Mouse (Mus musculus) heart, embryonic 13.5 days (tissue): ENCODE results near the gene Cyp19a1. TPM values are rescaled to one million over a fixed set of nuclear protein-coding genes. Genes with fewer than 3 reads are reported as not detected.

Experiments
- ATAC-seq: fragments of 200-750 bp; cut with Nextera tagmentation; 2 replicates; pipeline ENCODE4 v1.8.0; 2017; ENCODE audit warnings: moderate TSS enrichment; ENCODE audit not compliant: insufficient number of reproducible peaks, low FRiP score, low TSS enrichment; ENCODE audit errors: extremely low read depth
- H3K27ac ChIP-seq: fragments of 300-500 bp; sonication (generic); replicated peaks from 2 replicates; pipeline ENCODE4 v1.5.1; 2015; ENCODE audit warnings: moderate library complexity, mild to moderate bottlenecking, inconsistent platforms
- H3K27me3 ChIP-seq: fragments of 300-500 bp; sonication (generic); replicated peaks from 2 replicates; pipeline ENCODE4 v1.6.1; 2015; ENCODE audit warnings: mild to moderate bottlenecking, inconsistent platforms
- H3K36me3 ChIP-seq: fragments of 300-500 bp; sonication (generic); 2 replicates; pipeline ENCODE4 v1.6.1; 2015; ENCODE audit warnings: mild to moderate bottlenecking, inconsistent platforms
- H3K4me1 ChIP-seq: fragments of 300-500 bp; sonication (generic); 2 replicates; pipeline ENCODE4 v1.6.1; 2015; ENCODE audit warnings: inconsistent platforms
- H3K4me2 ChIP-seq: fragments of 300-500 bp; sonication (generic); 2 replicates; pipeline ENCODE4 v1.6.1; 2015; ENCODE audit warnings: inconsistent platforms, mild to moderate bottlenecking, moderate library complexity
- H3K4me3 ChIP-seq: fragments of 300-500 bp; sonication (generic); 2 replicates; pipeline ENCODE4 v1.5.1; 2015; ENCODE audit warnings: moderate library complexity, mild to moderate bottlenecking, inconsistent platforms
- H3K9ac ChIP-seq: fragments of 300-500 bp; sonication (generic); 2 replicates; pipeline ENCODE4 v1.6.1; 2015; ENCODE audit warnings: inconsistent platforms, mild to moderate bottlenecking, moderate library complexity
- H3K9me3 ChIP-seq: fragments of 300-500 bp; sonication (generic); 2 replicates; pipeline ENCODE4 v1.6.1; 2016; ENCODE audit warnings: inconsistent platforms
- WGBS: fragments of 180-500 bp; shearing (Covaris S2); methylation state at CpG from one replicate; pipeline ENCODE4 v1.1.7; 2015; ENCODE audit warnings: mixed read lengths; 5-methylcytosine and 5-hydroxymethylcytosine counted together
- polyA plus RNA-seq: library from polyadenylated mRNA; unstranded; fragments of >200 nt; fragmentation: Nextera tagmentation; extraction: Ambion mirVana; gene quantifications from 2 replicates; pipeline ENCODE4 v1.2.1, GENCODE M21; 2015

The Cyp19a1 gene
- polyA plus RNA-seq = not detected in 2 replicates

DNA sequence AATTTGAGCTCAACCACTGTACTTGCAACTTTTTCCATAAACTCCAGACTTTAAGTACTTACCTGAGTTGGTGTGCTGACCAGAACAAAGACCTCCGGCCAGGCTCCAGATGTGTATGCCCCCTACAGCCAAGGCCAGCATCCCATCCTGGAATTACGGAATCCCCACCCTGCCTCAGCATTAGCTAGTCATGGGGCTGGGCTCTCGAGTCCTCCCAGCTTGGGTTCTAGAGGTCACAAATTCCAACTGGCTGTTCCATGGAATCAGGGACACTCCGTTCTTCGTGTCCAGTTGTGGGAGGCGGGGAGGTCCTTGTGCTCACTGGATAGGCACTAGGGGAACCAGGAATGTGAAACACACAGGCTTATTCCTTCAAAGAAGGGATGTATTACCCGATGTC, at the start of gene Cyp19a1:
Gene Cyp19a1, minus strand, starts transcription at position 101 of the 400 bp plus-strand sequence.
- Histone ChIP-seq H3K9ac (no peak within 1 kb of the TSS), H3K4me3 (no peak within 1 kb of the TSS), H3K36me3 (no peaks in the 10 kb centered on the region), H3K27ac (no peak within 1 kb of the TSS), H3K27me3 (no peaks in the 10 kb centered on the region), H3K4me1 (no peaks in the 10 kb centered on the region), H3K9me3 (no peaks in the 10 kb centered on the region), H3K4me2 (no peak within 1 kb of the TSS)
- ATAC-seq = no peak
- WGBS = 75% methylated on average over 7 of the region's 7 CpGs

DNA sequence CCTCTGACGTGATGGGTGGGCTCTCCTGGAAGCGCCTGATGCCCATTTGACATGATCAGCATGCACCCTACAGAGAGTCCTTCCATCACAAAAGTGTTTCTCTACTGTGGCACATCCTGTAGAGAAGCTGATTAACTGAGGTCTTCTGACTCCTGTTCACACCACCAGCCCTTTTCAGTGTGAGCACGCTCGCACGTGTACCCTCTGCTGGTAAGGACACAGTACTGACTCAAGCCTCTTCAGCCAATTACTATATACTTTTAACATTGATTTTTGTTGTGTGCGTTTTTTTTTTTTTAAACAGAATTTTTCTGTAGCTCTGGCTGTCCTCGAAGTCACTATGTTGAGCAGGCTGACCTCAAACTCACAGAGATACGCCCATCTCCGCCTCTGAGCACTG, 48.5 kb upstream of the Cyp19a1 start:
- Histone ChIP-seq H3K36me3 (no peaks in the 10 kb centered on the region), H3K9ac (no peak overlapping the region), H3K27ac (no peak overlapping the region), H3K4me3 (no peak overlapping the region), H3K9me3 (no peaks in the 10 kb centered on the region), H3K4me1 (no peaks in the 10 kb centered on the region), H3K4me2 (no peak overlapping the region), H3K27me3 (0 out of 2 replicates have a peak, but pooled peaks cover 5% of the 10 kb centered on the region)
- 56% methylated on average over 9 of the region's 9 CpGs for WGBS
- no peak for ATAC-seq

DNA sequence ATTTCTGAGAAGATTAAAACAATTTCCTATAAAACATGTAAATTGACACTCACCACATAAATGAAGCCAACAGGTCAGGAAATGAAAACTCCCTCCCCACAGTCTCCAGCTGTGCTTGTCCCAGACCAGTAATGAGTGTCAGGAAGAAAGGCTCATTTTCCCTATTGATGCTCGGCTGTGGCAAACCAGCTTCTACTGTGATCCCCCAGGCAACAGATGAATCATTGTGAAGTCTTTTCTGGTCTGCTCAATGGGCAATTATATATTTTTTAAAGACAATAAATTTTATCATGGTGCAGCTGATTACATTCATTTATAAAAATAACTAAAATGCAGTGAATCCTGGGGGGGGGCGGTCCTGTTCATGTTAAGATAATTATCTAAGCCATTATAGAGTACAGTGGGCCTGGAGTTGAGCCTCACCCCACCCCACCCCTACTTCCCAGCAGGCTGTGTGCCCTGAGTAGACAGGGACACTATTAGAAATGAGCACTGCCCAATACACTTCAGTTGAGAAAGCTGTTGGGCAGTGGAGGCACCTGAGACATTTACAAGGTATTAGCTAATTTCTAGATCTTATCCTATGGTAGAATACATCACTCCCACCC, 40.9 kb upstream of the Cyp19a1 start:
- 66% methylated on average over 2 of the region's 2 CpGs for WGBS

DNA sequence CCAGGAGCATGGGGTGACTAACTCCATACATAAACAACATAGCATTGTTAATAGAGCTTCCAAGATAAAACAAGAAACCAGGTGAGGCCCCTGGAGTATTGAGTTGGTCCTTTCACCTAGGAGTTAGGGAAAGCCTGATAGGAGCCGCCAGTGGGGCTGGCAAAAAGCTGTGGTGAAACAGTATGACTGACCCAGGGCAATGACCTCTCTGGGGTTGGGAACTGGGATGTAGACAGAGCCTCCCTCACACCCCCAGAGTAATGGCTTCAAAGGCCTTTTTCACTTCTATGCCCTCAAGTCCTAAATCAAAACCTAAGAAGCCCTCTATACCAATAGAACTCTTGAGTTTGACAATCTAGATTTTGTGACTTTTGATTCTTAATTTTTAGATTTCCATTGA, 40.3 kb upstream of the Cyp19a1 start:
- 58% methylated on average over 1 of the region's 1 CpGs for WGBS
- no peak for ATAC-seq
- no peak overlapping the region for H3K9ac ChIP-seq
- no peak overlapping the region for H3K4me3 ChIP-seq
- H3K4me1 ChIP-seq = no peaks in the 10 kb centered on the region
- no peak overlapping the region for H3K27ac ChIP-seq
- no peaks in the 10 kb centered on the region for H3K9me3 ChIP-seq
- H3K36me3 ChIP-seq = no peaks in the 10 kb centered on the region
- H3K27me3 ChIP-seq = no peaks in the 10 kb centered on the region
- no peak overlapping the region for H3K4me2 ChIP-seq

More for the DNA sequence above, 40.9 kb upstream of the Cyp19a1 start:
- Histone ChIP-seq H3K4me1 (no peaks in the 10 kb centered on the region), H3K9me3 (no peaks in the 10 kb centered on the region), H3K4me2 (no peak overlapping the region), H3K9ac (no peak overlapping the region), H3K27me3 (no peaks in the 10 kb centered on the region), H3K27ac (no peak overlapping the region), H3K36me3 (no peaks in the 10 kb centered on the region), H3K4me3 (no peak overlapping the region)
- no peak for ATAC-seq

DNA sequence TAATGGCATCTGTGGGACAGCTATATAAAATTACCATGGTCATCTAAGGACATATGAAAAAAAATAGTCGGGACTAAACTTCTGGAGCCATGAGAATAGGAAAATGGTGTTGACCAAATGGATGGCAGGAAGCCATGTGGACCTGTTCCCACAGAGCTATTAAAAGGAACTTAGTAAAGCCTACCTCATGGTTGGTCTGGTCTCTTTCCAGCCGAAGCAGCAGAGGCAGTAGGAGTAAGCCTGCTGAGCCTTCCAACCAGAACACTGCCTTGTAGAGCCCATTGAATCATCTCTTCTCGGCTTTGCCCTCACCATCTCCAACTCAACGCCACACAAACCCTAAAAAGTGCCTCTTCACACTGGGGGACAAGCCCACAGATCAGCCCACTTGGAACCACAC, 33.3 kb upstream of the Cyp19a1 start:
- Histone ChIP-seq H3K4me2 (no peak overlapping the region), H3K9ac (no peak overlapping the region), H3K9me3 (no peaks in the 10 kb centered on the region), H3K4me1 (no peaks in the 10 kb centered on the region), H3K36me3 (no peaks in the 10 kb centered on the region), H3K27me3 (no peaks in the 10 kb centered on the region), H3K27ac (no peak overlapping the region), H3K4me3 (no peak overlapping the region)
- WGBS = 69% methylated on average over 4 of the region's 4 CpGs
- ATAC-seq = no peak

DNA sequence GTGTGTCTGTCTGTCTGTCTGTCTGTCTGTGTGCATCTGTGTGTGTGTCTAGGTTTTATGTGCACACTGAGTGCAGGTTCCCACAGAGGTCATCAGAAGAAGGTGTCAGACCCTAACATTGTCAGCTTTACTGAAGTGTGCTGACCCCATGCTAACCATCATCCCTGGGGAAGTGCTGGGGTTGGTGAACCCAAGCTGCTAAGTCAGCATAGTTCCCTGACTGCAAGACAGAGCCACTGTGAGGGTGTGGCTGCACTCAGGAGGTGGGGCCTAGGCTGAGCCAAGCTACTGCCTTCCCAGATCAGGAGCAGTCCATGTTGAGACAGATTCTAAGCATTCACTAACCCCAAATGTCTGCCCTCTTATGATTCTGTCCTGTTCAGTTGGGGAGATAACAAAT, 31.9 kb upstream of the Cyp19a1 start:
- H3K27ac ChIP-seq = no peak overlapping the region
- no peaks in the 10 kb centered on the region for H3K9me3 ChIP-seq
- no peak for ATAC-seq
- H3K27me3 ChIP-seq = no peaks in the 10 kb centered on the region
- no peak overlapping the region for H3K9ac ChIP-seq
- no peak overlapping the region for H3K4me2 ChIP-seq
- no peaks in the 10 kb centered on the region for H3K4me1 ChIP-seq
- no peak overlapping the region for H3K4me3 ChIP-seq
- no peaks in the 10 kb centered on the region for H3K36me3 ChIP-seq

DNA sequence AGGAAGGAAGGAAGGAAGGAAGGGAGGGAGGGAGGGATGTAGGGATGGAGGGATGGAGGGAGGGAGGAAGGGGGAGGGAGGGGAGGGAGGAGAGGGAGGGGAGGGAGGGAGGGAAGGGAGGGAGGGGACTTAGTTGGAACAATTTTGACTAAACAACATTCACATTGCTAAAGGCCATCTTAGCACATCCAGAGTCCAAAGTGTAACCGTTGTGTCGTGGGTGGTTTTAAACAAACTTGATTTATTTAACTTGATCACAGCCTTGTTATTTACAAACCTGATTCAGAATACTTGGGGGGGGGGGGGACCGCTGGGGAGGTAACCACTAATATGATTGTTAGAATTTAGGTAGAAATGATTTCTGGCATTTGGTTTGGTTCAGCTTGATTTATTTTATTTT, 31.5 kb upstream of the Cyp19a1 start:
- no peak overlapping the region for H3K27ac ChIP-seq
- no peaks in the 10 kb centered on the region for H3K36me3 ChIP-seq
- no peak overlapping the region for H3K9ac ChIP-seq
- H3K4me2 ChIP-seq = no peak overlapping the region
- no peak for ATAC-seq
- WGBS = 76% methylated on average over 3 of the region's 3 CpGs
- H3K4me1 ChIP-seq = no peaks in the 10 kb centered on the region
- no peaks in the 10 kb centered on the region for H3K9me3 ChIP-seq
- no peak overlapping the region for H3K4me3 ChIP-seq
- H3K27me3 ChIP-seq = no peaks in the 10 kb centered on the region

DNA sequence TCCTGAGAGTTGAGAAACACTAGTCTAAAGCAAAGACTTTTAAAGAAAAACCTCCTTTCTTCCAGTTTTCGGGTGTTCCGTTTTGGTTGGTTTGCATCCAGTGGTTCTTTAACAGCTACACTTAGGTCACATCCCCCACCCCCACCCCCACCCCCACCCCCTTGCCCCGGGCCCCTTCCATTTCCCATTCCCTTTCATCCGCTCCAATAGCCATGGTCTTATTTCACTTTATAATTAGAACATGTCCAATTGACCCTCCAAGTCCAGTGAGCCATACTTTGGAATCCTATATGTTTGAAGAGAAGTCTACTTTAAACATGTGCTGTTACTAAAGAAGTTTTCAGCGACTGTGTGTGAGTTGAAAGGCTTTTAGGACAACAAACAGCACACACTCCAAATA, 19.9 kb upstream of the Cyp19a1 start:
- H3K9me3 ChIP-seq = no peaks in the 10 kb centered on the region
- H3K4me2 ChIP-seq = no peak overlapping the region
- no peak overlapping the region for H3K27ac ChIP-seq
- no peak overlapping the region for H3K4me3 ChIP-seq
- no peak for ATAC-seq
- H3K36me3 ChIP-seq = no peaks in the 10 kb centered on the region
- peaks cover 57% of the 10 kb centered on the region for H3K27me3 ChIP-seq
- peaks cover 5% of the 10 kb centered on the region for H3K4me1 ChIP-seq
- WGBS = 62% methylated on average over 5 of the region's 5 CpGs
- H3K9ac ChIP-seq = no peak overlapping the region

DNA sequence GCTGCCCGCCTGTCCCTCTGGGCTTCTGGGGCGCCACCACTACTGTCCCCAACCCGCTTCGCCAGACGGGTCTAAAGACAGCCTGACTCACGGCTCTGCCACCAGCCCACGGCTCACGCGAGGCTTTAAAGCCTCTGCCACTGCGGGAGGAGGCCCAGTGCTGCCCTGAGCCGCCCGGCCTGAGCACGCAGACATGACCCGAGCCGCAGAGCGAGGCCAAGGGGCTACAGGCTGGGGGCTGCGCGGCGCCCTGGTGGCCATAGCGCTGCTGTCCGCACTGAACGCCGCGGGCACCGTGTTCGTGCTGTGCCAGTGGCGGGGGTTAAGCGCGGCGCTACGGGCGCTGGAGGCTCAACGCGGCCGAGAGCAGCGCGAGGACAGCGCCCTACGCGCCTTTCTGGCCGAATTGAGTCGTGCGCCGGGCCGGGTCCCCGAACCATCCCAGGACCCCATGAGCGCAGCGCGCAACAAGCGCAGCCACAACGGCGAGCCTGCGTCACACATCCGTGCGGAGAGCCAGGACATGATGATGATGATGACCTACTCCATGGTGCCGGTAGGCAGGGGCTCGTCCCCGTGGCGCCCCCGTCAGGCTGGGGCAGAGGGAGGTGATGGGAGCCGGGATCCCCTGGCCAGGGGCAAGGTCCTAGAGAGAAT, 18.5 kb upstream of the Cyp19a1 start, which contains the start of gene Gldn:
Gene Gldn, plus strand, starts transcription at position 156 of the 657 bp plus-strand sequence.
- ATAC-seq = no peak
- Histone ChIP-seq H3K4me1 (peaks cover 5% of the 10 kb centered on the region), H3K27ac (no peak within 1 kb of the TSS), H3K9ac (no peak within 1 kb of the TSS), H3K27me3 (peaks cover 57% of the 10 kb centered on the region), H3K9me3 (no peaks in the 10 kb centered on the region), H3K4me2 (peak within 1 kb of the TSS; percentile 72), H3K4me3 (peak within 1 kb of the TSS; percentile 46), H3K36me3 (no peaks in the 10 kb centered on the region)
- whole genome bisulfite sequencing = 4% methylated on average over 61 of the region's 61 CpGs

DNA sequence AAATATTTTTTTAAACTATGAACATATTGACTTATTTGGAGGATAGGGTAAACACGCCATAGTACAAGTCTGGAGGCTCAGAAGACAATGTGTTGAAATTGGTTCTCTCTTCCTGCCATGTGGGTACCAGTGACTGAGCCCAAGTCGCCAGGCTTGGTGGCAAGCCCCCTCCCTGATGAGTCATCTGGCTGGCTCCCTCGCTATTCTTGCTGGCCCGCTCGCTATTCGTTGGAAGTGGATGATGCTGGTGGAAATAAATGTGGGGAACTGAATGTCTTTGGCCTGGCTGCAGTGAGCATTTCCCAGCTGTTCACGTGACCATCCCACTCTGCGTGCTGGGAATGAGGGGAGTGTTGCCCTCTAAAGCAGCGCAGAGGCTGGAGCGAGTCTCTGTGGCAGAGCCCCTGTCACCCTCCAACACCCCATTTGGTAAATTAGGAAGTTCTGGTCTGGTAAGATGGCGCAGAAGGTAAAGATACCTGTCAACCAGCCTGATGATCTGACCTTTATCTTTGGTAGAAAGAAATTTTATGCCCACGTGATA, 11.2 kb upstream of the Cyp19a1 start:
- peaks cover 10% of the 10 kb centered on the region for H3K27me3 ChIP-seq
- no peaks in the 10 kb centered on the region for H3K4me1 ChIP-seq
- no peak overlapping the region for H3K4me2 ChIP-seq
- ATAC-seq = no peak
- H3K27ac ChIP-seq = no peak overlapping the region
- WGBS = 72% methylated on average over 12 of the region's 12 CpGs
- no peak overlapping the region for H3K9ac ChIP-seq
- no peaks in the 10 kb centered on the region for H3K36me3 ChIP-seq
- H3K4me3 ChIP-seq = no peak overlapping the region
- H3K9me3 ChIP-seq = no peaks in the 10 kb centered on the region

DNA sequence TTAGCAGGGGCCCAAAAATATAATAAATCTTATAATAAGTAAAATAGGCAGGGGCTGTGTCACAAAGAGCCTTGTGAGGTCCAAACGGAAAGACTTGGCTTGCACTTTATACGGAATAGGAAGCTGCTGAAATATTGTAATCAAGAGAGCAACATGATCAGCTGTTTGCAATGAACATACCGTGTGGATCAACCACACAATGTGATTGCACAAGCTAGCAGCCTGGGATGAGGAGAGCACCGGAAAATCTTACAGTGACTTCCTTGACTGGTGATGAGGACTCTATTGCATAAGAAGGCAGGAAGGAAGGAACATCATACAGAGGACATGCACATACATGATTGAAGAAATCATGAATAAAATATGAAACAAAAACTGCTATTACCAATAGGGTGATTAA, 7.4 kb upstream of the Cyp19a1 start:
- no peaks in the 10 kb centered on the region for H3K9me3 ChIP-seq
- 78% methylated on average over 4 of the region's 4 CpGs for whole genome bisulfite sequencing
- H3K4me2 ChIP-seq = no peak overlapping the region
- ATAC-seq = no peak
- H3K9ac ChIP-seq = no peak overlapping the region
- no peaks in the 10 kb centered on the region for H3K4me1 ChIP-seq
- no peak overlapping the region for H3K27ac ChIP-seq
- H3K4me3 ChIP-seq = no peak overlapping the region
- no peaks in the 10 kb centered on the region for H3K36me3 ChIP-seq
- H3K27me3 ChIP-seq = no peaks in the 10 kb centered on the region; the same call in 1 of the 2 replicates

DNA sequence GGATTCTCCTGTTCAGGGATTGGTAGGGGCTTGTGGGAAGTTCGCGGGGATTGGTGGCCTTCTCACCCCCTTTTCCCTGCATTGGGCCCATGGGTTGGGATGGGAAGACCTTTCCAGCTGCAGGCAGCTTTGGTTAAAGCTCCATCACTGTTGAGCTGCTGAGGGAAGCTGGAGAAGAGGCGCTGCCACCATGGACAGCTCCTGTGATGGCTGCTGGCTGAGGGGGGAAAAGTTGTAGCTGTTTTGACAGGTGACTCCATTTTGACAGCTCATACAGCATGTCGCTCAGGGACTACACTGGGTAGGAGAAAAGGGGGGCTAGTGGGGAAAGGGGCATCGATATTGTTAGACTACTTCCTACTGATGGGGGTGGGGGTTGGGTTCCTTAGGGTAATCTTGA, 3.0 kb upstream of the Cyp19a1 start:
- Histone ChIP-seq H3K27ac (no peak overlapping the region), H3K36me3 (no peaks in the 10 kb centered on the region), H3K9me3 (no peaks in the 10 kb centered on the region), H3K4me2 (no peak overlapping the region), H3K4me1 (no peaks in the 10 kb centered on the region), H3K27me3 (no peaks in the 10 kb centered on the region), H3K4me3 (no peak overlapping the region), H3K9ac (no peak overlapping the region)
- 28% methylated on average over 5 of the region's 5 CpGs for WGBS
- no peak for ATAC-seq
